Mouse (Mus musculus): ENCODE measurements around the gene Wasl.

DNA sequence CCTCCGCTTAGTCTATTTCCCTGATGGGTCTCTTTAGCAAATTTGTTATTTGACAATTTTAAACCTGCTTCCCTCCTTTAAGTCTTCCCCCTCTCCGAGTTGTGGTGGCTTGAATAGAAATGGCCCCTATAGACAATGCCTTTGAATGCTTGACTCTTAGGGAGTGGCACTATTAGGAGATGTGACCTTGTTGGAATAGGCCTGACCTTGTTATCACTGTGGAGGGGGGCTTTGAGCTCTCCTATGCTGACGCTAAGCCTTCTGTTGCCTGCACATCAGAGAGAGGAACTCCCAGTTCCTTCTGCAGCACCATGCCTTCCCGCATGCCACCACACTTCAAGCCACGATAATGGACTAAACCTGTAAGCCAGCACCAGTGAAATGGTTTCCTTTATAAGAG is 32.4 kb upstream of the Wasl start:
- TF ChIP-seq FLI1 (IDR thresholded peaks at IDR 0.05; ENCODE audit: low read length) (no peak), GATA1 (IDR thresholded peaks at IDR 0.05; ENCODE audit: borderline replicate concordance, low read length) (no peak)

Data from megakaryocyte, embryonic 14.5 days (primary cell).